Mouse (Mus musculus) frontal cortex, adult (tissue): ENCODE data around the gene Nhsl1.

ENCODE experiments used
- ATAC-seq: cut with Nextera tagmentation; 2 replicates; pipeline ENCODE4 v1.9.2; 2017; ENCODE audit warnings: mild to moderate bottlenecking, moderate library complexity, mixed read lengths; ENCODE audit not compliant: low TSS enrichment

The Nhsl1 gene

DNA sequence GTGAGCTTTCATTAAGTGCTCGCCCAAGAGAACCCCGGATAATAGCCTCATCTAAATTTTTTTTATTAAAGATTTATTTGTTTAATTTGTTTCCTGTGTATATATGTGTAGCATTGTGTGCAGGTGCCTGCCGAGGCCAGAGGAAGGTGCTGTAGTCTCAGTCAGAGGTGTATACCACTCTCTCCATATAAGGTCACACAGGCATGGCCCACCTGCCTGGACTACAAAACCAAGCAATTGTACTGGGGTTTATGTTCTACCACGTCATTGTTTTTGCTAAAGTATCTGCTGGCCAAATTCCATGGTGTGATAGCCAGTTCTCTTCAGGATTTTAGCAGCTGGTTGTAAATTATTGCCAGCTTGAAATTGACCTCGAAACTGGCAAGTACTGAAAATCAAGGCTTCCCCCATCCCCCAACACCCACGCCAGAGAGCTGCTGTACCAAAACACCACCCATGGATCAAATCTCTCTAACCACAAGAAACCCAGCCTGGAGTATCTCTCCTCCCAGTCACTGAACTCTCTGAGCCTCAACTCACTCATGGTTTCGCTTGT, 81.4 kb downstream of the Nhsl1 start:
- no peak for ATAC-seq

DNA sequence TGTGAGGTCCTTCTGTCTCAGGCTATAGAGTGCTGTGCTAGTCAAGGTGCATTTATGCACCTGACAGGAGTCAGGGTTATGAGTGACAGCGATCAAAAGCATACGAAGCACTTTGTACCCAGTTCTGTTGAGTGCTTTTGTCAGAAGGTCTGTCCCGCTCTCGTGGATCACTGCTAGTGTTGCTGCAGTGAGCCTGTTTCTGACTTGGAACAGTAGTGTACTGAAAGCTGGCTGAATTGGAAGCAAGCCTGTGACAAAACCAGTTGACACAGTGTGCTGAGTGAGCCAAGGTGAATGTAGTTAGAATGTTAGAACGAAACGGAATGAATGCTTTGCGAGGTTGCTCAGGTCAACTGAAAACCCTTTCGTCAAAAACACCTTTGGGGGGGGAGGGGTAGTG, 82.2 kb downstream of the Nhsl1 start:
- no peak for ATAC-seq

DNA sequence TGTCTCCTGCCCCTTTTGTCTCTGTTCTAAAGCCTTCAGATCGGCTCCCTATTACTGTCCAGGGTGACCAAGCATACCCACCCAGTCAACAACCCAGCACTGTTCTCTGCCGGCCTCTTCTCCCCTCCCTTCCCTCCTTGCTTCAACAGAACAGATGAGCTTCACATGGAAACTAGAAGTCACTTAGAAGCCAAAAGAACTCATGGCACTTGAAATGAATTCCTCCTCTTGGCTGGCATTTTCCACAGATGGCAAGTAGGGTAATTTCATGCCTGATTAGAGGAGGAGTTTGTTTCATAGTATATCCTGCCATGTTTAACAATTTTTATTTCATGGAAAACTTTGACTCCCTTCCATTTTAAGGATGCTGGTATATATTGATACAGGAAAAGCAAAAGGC, 85.2 kb downstream of the Nhsl1 start:
- ATAC-seq: no peak

DNA sequence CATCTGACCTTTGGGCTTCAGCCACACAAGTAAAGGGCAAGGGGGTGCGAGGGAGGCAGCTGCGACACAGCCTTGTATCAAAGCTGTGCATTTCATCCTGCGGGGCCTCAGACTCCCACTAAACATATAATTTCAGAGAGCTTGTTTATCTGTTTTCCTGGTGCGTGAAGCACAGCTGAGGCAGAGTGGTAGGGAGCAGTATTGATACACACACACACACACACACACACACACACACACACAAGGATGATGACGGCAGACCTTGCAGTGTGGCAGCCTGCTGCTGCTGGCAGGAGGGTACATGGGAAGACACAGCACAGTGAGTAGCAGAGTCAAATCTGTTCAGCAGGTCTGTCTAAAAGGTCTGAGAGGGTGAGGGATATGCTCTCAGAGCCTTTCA, 85.9 kb downstream of the Nhsl1 start:
- ATAC-seq: no peak

DNA sequence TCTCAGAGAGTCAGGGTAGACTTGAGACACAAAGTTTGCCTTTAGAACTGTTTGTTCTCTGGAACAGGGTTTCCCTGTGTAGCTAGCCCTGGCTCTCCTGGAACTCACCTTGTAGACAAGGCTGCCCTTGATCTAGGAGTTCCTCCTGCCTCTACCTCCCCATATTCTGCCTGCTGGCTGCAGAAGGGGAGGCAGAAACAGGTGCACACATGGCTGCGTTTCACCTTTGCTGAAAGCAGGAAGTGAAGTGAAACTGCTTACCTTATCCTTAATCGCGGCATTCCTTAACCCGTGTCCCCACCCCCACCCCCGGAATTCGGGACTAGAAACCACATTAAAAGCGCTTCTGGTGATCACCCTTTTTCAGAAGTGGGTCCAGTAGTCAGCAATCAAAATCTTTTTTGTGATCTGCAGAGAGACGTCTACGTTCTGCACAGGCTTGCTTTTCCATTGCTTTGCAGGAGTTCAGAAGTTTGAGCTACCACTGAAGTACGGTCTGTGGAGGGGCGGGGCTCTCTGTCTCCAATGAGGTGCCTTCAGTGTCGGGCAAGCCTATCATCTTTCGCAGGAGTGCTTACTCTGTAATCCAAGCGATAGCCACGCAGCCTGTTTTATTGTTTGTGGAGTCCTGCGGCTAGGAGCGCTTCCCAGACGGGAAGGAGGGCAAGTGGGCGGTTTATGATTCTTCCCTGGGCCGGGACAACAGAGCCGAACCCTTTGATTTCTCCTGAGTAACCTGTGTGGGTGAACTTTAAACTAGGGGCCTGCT, 88.5 kb downstream of the Nhsl1 start:
- ATAC-seq: peak; percentile 88

DNA sequence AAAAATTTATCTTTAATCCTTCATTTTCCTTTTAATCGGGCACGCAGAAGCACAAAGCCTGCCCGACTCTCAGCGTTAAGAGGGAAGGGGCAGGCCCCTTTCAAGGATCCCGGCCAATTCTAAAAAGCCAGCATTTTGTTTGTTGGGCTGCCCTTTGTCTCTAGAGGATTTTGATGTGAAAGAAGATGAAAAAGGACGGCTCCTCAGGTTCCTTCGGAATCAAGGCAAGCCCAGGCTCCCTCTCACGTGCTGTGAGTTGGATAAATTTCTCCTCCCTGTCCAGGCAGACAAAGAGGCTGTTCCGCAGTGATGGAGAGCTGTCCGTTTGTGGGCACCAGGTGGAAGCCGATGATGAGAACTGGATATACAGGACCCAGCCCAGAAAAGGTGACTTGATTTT, 89.3 kb downstream of the Nhsl1 start:
- ATAC-seq: no peak

DNA sequence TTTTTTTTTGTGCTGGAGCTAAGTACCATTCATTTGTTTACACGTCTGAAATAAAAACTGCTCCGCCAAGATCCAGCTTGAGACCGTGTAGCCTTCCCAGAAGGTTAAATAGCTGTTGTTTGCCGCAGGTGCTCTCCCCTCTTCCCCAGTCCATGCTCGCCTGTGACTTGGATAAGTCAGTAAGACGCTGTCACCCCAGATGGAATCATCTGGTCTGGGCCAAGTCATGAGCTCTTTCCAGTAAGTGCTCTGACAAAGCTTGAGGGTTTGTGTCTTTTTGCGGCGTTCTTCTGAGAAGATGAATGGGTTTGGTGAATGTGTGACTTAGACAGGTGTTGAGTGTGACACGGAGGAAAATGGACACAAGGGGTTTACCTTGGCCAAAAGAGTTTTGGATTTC, 89.8 kb downstream of the Nhsl1 start:
- ATAC-seq: no peak

DNA sequence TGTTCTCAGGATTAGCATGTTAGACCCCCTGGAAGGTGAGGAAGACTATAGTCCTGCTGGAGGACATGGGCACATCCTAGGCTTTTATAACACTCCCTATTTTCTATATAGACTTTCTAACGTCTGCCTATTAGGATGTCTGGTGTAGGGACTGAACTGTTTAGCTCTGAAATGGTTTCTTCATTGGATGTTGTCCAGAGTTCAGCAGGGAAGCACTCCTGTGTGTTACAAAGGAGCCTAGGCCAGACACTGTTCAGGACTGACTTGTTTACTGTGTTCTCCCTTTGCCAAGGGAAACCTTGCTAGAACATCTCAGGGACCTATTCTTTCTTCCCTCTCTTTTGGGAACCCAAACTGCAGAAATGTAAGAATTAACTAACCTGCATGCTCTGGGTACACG, 90.3 kb downstream of the Nhsl1 start:
- ATAC-seq: no peak

DNA sequence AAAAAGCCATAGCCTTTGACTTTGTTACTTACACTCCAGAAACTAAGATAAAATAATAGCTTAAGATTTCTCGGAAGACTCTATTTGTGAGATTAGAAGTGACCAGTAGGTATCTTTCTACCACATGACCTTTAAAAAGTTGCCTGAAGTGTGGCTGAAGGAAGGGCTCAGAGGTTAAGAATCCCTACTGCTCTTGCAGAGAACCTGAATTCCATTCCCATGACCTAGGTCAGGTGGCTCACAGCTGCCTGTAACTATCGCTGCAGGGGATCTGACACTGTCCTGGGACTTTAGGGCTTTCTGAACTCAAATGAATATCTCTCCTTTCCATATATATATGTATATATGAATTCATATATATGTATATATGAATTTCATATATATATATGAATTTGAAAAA, 92.5 kb downstream of the Nhsl1 start:
- no peak for ATAC-seq

DNA sequence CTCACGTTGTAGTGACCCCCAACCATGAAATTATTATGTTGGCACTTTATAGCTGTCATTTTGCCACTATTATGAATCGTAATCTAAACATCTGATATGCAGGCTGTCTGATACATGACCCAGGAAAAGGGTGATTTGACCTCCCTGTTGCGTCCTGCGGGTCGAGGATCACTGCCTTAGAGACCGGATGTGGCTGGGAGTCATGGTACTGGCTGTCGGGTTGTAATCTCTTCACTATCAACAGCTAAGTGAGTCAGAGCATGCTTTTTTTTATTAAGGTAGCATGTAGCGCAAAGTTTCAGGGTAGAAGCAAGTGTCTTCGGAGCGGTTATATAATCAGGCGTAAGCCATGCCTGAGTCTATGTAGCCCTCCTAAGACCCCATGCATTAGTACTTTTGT, 97.2 kb downstream of the Nhsl1 start:
- ATAC-seq: no peak

DNA sequence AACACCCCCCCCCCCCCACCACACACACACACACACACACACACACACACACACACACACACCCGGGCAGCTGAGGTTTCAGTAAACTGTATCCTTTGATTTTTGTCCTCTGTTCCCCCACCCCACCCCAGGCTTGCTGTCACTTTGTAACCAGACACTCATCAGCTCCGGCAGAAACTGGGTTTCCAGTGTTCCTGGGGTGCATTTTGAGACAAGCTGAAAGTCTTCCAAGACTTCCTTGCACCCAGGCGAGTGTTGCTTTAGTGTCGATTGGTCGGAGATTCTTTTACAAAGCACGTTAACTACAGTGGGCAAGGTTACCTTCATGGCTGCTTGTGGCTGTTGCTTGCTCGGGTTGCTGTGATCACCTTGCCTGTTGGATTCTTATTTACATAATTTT, 99.4 kb downstream of the Nhsl1 start:
- no peak for ATAC-seq

DNA sequence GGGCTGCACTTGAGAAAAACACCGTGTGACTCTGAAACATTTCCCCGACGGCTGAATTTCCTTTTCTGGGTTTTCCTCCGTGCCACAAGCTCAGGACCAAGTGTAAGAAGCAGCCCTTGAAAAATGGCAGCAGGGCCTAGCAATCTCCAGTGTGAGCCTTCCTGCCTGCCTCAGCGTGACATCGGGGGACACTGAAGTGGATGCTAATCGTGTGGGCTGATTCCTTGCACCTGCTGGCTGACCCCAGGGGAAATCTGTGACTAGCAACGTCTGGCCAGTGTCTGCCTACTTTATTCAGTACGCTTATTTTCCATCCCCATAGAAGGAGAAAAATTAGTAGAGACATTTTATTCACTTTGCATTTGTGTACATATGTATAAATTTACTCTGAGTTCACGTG, 100.7 kb downstream of the Nhsl1 start:
- no peak for ATAC-seq

DNA sequence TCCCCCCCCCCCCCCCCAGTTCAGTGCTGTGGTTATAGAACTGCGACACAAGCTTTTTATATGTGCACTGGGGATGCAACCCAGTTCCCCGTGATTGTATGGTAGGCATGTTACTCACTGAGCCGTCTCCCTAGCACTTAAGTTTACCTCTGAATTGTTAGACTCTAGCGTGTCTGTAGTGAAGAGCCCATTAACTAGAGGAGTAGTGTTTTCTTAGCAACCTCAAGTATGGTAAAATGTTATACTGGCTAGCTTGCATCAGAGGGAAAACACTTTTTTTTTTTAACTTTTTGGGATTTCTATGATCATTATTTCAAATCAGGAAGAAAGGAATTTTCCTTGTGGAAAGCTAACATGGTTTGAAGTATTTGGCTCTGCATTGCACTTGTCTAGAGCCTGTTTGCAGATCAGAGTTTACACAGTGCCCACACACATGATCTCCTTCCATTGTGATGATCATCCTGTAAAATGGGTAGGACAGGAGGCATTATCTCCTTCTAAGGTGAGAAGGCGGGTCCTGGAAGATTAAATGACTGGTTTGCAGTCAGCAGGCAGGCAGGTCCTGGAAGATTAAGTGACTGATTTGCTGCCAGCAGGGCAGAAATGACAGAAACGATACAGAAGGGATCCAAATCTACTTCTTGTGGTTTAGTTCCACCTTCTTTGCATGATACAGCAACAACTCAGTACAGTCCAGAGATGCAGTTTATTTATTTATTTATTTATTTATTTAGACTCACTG, 101.6 kb downstream of the Nhsl1 start:
- ATAC-seq: no peak

DNA sequence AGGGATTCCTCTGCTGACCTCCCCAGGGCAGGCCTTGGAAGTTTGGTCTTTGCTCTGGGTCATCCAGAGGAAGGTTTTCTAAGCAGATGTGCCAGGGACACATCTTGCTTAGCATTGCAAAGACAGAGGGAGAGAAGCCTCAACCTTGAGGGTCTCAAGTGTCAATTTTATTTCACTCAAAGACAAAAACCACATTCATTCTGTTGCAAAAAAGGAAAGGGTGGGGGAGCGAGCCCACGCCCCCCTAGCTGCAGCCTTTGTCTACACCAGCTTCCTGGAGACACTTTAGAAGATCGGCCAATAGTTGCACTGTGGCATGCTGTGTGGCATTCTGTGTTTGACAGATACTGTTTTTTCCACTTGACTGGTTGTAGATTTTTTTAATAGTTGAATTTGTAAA, 104.2 kb downstream of the Nhsl1 start:
- no peak for ATAC-seq

DNA sequence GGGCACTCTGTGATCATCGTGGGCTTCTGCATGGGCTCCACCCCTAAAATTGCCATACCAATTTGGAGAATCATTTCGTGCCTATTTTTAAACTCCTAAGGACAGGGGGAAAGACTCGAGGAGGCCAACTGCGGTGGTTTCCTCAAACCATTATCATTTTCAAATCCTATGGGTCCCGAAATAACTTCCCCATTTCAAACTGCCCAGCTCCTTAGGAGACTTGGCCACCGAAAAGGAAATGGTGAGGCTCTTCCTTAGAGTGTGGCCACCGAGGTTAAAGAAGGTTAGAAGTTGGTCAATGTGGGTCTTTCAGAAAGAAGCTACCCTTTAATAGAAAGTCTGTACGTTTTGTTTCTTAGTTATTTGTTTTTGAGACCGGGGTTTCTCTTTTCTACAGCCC, 104.8 kb downstream of the Nhsl1 start:
- no peak for ATAC-seq

DNA sequence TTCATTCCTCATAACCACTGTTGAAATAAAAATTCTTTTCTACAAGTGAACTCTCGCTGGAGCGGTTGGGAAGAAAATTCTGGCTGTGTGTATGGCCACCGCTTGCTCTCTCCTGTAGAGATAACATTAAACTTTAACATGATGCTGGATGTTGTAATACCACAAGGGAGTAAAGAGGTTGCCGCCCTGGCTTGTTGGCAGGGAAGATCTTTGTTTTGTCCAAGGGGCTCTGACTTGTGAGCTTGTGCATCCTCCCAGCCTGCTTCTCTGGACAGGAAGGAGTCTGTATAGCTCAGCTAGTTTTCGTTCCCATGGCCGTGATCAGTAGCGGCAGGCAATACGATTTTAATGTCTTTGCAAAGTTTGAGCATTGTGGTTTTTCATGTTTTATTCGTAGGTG, 109.1 kb downstream of the Nhsl1 start:
- ATAC-seq: no peak

DNA sequence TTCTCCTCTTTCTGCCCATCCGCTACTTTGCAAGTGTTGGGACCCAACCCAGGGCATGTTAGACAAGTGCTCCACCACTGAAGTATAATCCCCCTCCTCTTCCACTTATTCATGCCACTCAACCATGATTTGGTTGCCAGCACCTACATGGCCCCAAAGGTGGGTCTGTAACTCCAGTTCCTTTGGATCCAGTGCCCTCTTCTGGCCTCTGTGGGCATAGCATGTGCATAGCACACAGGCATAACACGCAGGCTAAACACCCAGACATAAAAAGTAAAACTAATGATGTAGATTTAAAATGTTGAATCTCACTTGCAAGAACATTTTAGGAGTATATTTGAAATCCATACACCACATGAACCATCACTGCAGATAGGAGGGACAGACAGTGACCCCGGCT, 110.7 kb downstream of the Nhsl1 start:
- ATAC-seq: no peak

DNA sequence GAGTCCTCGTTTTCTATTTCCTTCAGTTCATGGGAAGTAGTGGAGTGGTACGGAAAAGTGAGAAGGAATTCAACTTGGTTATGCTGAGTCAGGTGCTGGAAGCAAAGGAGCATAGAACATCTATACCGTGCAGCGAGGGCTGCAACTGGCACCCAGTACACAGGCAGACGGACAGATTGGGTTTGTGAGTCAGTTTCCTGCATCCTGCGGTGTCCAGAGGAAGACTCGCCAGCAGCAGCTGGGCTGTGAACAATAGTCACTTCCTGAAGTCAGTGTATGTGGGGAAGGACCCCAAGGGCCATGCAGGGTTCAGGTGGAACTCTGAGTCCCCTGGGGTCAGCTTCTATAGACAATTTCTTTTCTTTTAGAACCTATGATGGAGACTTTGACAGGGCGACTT, 111.4 kb downstream of the Nhsl1 start:
- ATAC-seq: no peak

DNA sequence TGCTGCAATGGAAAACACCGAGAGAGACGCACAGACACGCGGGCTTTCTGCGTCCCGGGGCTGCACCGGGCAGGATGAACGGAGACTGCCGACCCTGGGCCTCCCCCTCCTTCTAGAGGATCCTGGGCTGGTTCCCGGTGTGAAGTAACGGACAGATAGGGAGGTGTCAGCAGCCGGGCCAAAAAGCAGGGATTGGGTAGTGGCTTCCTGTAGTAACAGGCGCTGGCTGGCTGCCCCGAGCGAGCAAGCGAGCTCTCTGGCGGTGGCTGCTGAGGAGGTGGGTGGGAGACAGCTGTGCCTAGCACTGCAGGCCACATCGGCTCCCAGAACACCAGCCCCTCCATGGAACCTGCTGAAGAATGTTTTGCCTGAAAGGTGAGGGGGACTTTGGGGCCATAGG, 112.2 kb downstream of the Nhsl1 start:
- peak; percentile 94 for ATAC-seq

DNA sequence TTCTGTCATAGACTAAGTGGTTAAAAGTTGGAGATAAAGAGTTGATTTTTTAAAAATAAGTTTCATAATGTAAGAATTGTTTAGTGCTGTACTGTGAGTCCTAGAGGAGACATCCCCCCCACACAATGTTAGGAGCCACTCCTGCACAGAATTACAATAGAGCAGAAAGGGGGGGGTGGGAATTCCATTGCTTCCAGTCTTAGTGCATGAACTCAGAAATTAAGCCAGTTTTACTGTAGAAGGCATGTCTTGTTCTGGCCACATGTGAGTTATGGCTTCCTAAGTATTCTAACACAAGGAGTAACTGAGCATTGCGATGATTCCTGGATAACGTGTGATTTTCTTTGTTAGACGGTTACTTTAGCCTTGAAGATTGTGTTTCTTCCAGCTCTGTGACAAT, 112.8 kb downstream of the Nhsl1 start:
- ATAC-seq: no peak

DNA sequence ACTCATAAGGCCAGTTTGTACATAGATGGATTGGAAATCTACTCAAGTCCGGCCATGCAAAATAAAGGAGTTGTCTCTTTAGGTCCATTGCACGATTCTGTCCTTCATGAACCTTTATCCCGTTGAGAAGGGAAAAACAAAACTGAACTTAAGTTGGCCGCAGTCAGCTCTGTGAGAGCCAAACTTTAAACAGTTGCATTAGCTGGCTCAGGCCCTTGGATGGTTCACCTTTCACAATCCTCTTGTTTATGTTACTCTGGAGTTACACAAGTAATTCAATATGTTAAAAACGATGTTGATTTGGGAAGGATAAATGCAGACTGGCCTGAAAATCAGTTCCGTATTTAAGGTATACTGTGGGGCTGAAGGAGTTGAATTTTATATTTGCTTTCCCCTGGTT, 116.7 kb downstream of the Nhsl1 start:
- ATAC-seq: no peak

DNA sequence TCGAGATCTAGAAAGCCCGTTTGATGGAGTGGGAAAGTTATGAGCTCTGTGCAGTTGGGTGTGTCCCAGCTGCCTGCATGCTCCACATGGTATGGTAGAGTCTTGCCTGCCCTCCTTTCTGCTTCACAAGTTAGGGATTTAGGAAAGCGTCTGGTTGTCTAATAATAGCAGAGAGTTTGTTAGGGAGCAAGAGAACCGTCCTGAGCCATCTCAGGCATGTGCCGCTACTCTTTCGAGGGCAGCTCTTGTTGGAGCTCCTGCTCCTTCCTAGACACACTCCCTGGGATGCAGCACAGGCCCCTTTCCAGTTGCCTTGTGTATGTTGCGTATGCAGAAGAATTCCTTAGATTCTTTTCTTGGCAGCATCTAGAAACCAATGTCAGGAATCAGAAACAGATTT, 117.2 kb downstream of the Nhsl1 start:
- 0 out of 2 replicates have a peak, but pooled peaks have one; percentile 21 for ATAC-seq

DNA sequence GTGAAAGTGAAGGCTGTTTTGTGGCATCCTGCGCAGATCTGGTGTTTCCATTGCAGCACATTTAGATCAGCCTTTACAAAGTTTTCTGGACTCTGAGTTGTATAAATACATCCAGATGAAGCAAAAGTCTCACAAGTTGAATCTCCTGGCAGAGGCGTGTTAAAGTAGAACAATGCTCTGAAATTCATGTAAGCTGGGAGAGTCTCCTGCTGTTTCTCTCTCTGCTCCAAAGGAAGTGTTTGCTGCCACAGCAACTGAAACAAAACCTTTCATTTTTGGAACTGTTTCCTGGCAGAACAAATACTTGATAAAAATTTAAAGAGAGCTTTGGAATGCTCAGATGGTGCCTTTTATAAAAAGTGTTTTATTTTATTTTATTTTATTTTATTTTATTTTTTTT, 118.8 kb downstream of the Nhsl1 start:
- ATAC-seq: peak; percentile 96
